Mouse (Mus musculus): ENCODE measurements around the gene Hmga2.
"Not testable (repeated sequence)": the region's sequence is repeated elsewhere in the genome, so short reads cannot be mapped to it uniquely, and the experiment has no call there.

Hmga2 gene

DNA sequence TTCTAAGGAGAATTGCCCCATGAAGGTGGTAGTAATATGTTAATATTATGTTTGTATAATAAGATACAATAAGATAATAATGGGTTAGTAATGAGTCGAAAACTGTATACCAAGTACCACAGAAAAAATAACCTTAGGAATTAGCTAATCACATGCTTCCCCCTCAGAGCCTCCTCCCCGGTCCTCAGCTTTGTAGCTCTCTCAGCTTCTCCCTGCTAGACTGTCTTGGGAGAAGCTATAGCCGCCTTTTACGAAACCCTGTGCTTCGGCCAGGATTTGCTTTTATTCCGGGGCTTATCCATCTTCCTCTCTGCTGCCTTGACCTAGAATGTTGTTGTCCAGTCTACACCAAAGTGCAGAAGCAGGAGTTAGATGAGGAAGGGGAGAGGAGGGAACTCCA lies 130.9 kb downstream of the Hmga2 start:
- DNase-seq (ENCODE audit: low spot score in 2 of 2), result no peak

DNA sequence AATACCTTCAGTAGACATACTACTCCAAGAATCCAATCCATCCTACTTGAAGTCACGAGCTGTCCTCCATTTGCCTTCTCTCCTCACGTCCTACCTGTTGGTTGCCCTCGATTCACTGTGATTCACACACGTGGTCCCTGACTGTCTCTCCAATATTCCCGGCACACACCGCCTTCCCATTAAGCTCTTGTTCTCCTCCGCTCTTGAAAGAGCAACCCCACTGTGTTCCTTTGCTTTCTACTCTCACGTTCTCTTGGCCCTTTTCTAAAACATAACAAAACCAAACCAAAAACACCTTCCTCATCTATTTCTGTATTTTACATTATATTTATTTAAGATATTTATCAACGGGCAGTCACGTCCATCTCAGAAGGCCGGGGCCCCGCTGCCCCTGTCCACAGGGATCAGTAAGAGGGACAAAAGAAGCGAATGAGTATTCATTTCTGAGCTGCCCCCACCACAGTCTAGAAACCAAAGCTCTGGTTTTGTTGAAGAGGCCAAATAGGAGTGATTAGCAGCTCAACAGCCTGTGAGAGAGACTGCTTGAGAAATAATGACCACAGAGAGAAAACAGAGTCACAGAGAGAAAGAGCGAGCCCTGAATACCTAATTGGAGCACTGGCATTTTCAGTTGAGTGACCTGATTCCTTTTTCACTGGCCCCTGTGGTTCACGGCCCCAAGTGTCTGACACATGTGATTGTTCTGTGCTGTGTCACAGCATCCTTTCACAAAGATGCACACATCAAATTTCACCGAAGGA lies 131.5 kb downstream of the Hmga2 start:
- DNase-seq (ENCODE audit: low spot score in 2 of 2), result no peak

DNA sequence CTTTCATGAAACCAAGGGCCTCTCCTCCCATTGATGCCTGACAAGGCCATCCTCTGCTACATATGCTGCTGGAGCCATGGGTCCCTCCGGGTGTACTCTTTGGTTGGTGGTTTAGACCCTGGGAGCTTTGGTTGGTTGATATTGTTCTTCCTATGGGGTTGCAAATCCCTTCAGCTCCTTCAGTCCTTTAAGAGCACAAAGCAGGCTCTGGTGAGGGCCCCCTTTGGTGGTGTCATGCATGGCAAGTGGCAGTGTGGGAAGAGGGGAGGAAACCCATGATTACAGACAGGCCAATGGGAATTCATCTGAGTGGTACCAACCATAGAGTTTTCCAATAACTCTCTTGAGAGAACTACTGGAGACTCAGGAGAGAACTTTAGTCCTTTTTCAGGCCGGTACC lies 136.4 kb downstream of the Hmga2 start:
- DNase-seq (ENCODE audit: low spot score in 2 of 2), result not testable (repeated sequence)

DNA sequence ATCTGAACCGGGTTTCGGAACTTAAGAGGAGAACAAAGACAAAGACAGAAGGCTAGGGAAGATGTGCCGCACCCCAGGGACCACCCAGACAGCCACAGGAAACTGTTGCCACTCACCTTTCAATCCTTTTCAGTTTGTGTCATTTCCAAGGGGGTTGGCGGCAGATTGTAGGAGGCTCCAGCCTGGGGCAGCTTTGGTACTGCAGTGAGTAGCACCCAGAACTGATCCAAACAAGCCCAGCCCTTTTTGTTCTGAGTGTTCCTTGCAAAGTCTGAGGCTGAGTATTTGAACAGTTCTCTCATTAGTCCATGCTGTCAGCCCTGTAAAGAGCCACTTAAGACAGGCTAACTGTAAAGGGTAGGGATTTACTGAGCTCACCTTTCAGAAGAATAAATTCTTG lies 136.9 kb downstream of the Hmga2 start:
- DNase-seq (ENCODE audit: low spot score in 2 of 2), result no peak

DNA sequence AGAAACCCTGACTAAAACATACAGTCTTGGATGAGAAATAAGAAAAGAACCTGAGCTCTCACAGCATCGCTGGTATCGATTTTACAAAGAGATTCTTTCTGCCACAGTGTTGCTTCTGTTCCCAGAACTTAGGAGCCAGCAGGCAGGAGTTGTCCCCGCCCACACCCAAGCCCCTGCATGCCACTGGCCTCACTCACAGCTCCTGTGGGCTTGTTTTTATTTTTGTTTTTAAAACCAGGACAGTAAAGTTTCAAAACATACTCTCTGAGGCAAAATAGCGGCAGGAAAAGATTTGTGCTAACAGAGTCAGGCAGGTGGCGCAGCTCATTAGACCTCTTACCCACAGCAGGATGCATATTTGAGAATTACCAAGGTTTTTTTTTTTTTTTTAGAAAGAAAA lies 137.4 kb downstream of the Hmga2 start:
- DNase-seq (ENCODE audit: low spot score in 2 of 2), result no peak

DNA sequence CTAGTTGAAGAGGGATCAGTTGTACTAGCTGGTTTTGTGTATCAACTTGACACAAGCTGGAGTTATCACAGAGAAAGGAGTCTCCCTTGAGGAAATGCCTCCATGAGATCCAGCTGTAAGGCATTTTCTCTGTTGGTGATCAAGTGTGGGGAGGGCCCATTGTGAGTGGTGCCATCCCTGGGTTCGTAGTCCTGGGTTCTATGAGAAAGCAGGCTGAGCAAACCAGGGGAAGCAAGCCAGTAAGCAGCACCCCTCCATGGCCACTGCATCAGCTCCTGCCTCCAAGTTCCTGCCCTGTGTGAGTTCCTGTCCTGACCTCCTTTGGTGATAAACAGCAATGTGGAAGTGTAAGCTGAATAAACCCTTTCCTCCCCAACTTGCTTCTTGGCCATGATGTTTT lies 137.8 kb downstream of the Hmga2 start:
- not testable (repeated sequence) for DNase-seq (ENCODE audit: low spot score in 2 of 2)

DNA sequence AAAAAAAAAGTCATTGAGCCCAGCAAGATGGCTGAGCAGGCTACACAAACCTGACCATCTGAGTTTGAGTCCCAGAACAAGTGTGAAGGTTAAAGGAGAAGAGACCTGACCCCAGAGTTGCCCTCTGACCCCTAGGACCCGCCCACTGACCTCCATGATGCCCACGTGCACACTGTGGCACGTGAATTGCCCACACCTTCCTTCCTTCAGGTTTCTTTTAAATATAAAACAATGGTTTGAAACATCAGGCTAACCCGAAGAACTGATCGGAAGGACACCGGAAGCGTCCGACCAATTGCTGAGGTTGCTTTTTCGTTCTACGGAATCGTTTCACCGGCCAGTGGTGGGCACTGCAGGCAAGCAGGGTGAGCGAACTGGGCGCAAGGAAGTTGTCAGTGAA lies 148.3 kb downstream of the Hmga2 start:
- DNase-seq (ENCODE audit: low spot score in 2 of 2), result no peak

DNA sequence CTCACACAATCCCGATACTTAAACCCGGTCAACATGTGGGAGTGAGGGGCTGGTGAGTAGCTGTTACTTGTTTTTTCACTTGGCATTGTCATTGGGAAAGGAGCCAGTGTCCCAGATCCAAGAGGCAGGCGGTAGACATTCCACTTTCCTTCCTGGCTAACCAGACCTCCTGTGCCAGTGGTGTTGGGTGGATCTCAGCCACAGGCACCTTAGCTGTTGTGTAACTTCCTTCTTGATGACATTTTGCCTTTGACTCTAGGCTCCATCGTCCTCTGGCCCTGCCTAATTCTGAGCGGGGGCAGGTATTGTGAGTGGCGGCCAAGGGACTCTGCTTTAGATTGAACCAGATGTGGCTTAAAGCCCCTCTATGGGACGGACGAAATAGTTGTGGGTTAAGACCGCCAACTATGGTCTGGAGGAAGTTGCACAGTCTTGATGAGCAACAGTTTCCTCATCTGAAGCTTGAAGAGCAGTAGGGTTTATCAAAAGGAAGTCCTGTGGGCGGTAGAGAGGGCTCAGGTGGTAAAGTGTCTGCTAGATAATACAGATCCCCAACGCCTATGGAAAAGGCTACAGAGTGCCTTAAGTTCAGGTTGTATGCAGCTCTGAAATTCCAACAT lies 152.6 kb downstream of the Hmga2 start:
- no peak for DNase-seq (ENCODE audit: low spot score in 2 of 2)

DNA sequence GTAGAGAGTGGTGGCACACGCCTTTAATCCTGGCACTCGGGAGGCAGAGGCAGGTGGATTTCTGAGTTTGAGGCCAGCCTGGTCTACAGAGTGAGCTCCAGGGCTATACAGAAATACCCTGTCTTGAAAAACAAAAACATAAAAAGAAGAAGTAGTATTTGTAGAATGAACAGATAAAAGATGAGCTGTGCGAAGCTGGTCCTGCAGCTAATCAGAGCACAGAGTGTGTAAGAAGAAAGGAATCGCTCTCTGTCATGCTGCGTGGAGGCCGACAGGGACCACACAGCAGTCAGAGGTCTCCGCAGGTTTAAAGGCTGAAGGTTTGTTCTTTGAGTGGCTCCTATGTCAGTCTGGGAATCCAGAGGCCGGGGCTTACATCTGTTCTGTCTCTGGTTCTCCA lies 153.5 kb downstream of the Hmga2 start:
- DNase-seq (ENCODE audit: low spot score in 2 of 2), result no peak

DNA sequence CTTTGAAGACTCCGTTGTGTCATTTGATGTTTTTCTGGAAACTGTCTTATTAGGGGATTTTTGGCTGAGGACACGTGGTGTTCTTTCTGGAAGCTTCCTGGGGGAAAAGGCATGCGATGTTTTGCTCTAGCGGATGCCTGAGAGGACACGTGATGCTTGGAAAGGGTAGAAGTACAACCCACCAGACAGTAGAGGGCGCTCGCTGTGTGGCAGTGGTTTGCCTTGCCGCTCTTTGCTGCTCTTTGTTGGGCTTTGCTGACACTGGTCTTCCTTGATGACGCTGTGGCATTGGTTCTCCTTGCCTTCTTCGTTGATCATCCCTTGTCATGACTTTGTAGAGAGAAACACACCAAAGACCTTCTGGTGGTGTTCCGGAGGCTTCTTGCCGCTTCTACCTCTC lies 156.7 kb downstream of the Hmga2 start:
- no peak for DNase-seq (ENCODE audit: low spot score in 2 of 2)
